Mouse (Mus musculus): ENCODE results near the gene Bicdl1.

Bicdl1 gene

GRCm38 (mm10) chr5:115622686-115623085 lies 108.7 kb downstream of the Bicdl1 start:
- DNase-seq: no peak

- DNase-seq: no peak
These were observed 111.7 kb downstream of the Bicdl1 start for GRCm38 (mm10) chr5:115619690-115620089.

- no peak for DNase-seq
These were observed 116.5 kb downstream of the Bicdl1 start for GRCm38 (mm10) chr5:115614948-115615347.

- DNase-seq: no peak
These were observed 118.1 kb downstream of the Bicdl1 start for GRCm38 (mm10) chr5:115613332-115613731.

- DNase-seq: no peak
These were observed 119.9 kb downstream of the Bicdl1 start for GRCm38 (mm10) chr5:115611566-115611965.

GRCm38 (mm10) chr5:115603561-115603960 lies 127.9 kb downstream of the Bicdl1 start:
- DNase-seq: no peak
